Mouse (Mus musculus) layer of hippocampus, adult 11-12 months (tissue): ENCODE data around the gene Lexm.

ENCODE experiments used
- DNase-seq: peaks from one replicate; pipeline ENCODE4 v3.0.0; 2022; ENCODE audit warnings: low spot score

Lexm gene

DNA sequence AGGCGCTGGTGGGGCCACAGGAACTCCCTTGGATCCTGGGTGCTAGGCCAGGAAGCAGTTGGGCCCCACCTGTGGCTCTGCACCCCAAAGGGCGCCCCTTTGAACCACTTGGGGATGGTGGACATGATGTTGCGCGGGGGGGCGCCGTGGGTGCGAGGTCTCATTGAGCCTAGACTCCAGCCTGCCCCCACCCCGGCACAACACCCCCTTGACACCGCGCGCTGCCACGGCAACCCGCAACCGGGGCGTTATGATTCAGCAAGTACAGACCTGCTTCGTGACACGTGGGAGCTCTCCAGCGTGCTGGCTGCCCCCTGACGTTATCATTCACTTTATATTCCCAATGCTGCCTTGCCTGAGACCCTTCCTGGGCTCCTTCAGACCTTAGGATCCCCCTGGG, at the start of gene Lexm:
Lexm (minus strand) TSS at position 186 of the 400 bp plus-strand sequence.
- DNase-seq, result no peak

DNA sequence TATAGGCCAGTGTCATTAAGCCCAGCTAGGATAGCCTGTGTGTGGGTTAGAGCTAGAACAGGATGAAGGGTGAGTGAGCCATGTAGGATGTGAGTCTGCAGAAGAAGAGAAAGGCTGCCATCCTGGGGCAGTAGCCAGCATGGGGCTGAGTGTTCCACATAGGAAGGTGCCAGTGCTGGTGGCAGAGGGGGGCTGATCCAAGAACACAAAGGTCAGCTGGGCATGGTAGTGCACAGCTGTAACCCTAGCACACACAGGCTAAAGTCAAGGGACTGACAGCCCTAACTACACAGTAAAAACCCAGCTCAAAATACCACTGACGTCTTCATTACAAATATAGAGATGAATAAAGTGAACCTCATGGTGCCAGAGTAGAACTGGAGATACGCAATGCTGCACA, 49.5 kb upstream of the Lexm start:
- no peak for DNase-seq

DNA sequence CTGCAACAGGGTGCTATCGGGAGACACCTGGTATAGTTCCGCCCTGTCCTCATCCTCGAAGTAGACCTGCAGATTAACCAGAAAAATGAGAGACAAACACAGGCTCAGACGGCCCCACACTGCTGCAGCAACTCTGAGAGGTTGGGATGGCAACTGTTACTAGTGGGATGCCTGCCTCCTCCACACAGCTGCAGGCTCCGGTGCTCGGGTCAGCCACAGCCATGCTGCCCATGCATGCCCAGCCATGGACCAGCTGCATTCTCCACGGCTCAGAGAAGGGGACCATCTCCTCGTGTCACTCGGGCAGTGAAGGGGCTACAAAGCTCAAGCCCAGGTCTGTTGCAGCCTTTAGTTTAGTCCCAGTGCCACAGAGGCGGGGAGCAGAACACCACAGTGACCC, 48.6 kb upstream of the Lexm start:
- no peak for DNase-seq

DNA sequence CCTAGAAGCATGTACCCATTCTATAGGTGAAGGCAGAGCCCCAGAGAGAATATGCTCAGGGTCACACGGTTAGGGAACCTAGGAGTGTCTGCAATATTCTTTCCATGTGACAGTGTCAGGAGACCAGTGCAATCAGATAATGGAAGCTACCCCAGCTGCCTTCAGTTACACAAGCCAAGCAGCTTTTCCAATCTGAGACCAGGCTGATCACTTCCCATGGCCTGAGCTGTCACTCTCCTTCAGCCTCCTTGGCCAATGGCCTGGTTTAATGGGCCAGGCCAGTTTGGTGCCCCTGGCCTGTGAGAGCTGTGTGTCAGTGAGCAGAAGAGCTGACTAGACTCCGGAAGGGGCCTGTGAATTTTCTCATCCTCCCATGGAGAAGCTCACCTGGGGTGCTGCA, 48.2 kb upstream of the Lexm start:
- no peak for DNase-seq

DNA sequence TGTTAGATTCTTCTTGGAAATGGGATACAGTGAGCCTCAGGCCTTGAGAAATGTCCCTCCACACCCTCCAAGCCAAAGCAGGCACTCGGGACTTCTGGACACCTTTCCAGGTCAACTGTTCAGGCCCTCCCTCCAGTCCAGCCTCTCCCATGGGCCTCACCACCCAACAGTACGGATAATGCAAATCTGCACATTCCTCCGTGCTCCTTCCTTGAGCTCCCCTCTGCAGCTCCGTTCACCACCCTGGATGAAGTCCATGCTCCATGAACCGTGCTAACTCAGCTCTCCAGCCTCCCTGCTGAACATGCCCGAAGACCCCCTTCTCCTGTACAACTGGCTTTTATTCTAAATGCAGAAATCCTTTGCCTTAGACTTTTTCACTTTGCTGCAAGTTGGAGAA, 47.7 kb upstream of the Lexm start:
- no peak for DNase-seq

DNA sequence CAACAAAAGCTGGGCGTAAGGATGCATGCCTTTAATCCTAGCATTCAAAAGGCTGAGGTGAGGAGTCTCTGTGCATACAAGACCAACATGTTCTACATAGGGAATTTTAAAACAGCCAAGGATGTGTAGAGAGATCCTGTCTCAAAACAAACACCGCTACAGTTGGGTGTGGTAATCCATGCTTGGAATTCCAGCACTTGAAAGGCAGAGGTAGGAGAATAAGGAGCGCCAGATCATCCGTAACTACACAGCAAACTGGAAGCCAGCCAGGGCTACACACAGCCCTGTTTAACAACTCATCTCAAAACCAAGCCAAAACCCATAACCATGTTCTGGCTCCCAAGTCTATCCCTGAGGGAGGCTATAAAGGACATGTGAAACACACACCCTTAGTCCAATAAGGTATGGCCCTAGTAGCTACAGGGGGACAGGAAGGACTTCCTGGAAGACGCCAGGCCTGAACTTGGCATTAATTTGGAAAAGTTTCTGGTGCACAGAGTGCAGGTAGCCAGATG, 47.0 kb upstream of the Lexm start:
- DNase-seq, result no peak

DNA sequence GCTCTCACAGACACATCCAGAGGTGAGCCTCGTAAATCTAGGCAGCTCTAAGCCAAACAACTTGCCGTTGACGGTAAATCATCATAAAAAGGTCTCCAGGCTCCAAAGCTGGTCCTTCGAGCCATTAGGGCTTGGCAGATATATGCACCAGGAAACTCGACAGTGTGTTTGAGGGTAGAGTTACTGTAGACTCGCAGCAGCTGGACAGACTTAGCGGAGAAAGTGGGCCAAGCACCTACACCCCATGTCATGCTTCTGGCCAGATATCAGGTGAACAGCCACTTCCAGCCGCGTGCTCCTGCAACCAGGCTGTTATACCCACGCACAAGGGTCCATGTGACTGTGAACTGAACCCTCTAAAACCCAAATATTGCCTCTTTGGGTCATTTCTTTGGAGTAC, 38.6 kb upstream of the Lexm start:
- DNase-seq, result no peak

DNA sequence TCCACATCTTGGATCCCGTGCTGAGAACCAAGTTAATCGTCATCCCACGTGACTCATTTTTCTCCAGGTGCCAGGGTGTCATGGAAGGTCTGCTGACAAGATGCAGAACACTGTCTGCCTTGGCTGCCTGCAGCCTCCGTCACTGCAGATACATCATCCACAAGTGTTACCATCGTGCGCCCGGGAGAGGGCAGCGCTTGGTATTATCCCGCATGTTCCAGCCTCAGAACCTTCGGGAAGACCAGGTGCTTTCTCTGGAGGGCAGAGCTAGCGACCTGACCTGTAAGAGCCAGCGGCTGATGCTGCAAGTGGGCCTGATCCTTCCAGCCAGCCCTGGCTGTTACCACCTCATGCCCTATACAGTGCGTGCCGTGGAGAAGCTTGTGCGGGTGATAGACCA, 36.0 kb upstream of the Lexm start:
- no peak for DNase-seq

DNA sequence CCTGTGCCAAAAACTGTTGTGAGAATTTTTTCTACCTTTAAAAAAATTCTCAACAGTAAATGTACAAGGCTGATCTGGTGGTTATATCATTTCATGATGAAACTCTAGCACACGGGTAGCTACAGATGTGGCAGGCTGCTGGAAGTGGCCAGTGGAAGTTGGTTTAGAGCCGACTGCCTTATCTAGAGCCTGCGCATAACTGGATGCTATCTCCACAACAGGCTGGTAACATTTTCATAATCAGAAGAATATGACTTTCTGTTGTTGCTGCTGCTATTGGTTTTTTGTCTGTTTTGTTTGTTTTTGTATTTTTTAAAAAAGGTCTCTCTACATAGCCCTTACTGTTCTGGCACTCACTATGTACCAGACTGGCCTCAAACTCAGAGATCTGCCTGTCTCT, 35.5 kb upstream of the Lexm start:
- DNase-seq, result no peak

DNA sequence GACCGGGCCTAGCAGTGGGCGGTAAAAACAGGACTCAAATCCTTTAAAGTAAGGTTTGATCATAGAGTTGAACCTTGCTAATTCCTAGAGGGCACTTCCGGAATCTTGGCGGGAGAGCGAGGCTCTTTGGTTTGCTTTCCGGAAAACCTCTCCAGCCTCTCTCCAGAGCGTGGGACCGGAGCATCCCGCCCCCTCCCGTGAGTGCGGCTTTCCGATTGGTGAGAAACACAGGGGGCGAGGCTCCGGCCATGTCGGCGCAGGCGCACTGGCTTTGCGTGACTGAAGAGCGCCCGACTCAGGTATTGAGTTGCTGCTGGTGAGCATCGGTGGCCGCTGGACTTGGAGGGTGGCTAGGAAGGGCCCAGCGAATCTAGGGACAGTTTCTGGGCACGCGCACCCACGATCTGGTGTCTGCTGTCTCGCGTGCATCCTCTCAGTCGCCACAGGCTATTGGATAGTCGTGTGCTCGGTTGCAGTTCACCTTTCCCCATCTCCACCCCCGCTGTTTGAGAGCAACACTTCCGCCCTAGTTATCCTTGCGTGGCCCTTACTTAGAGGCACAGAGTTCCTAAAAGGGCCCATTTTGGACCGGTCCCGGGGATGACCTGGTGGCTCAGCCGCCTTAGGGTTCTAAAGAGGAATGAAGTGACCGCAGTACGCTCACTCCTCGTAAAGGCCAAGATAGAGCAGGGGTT, 33.9 kb upstream of the Lexm start, which contains the start of gene Pars2:
Pars2 (plus strand) TSS at position 237 of the 695 bp plus-strand sequence.
- DNase-seq, result peak; percentile 97

DNA sequence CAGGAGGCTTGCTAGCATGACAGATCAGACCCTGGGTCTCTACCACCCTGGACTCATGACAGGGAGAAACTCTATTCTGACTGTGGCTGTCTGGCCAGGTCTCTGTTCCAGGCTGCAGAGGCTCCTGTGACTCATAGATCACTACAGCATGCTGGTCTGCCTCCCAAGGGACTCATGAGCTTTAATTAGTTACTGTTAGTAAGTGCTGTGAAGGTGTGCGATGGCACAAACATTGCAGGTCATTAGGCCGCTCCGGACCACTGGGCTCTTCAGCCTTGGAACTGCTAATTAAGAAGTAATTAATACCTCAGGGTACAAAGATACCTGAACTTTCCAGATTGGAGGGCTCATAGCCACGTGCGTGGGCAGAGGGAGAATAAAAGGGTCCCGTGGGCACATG, 30.1 kb upstream of the Lexm start:
- no peak for DNase-seq

DNA sequence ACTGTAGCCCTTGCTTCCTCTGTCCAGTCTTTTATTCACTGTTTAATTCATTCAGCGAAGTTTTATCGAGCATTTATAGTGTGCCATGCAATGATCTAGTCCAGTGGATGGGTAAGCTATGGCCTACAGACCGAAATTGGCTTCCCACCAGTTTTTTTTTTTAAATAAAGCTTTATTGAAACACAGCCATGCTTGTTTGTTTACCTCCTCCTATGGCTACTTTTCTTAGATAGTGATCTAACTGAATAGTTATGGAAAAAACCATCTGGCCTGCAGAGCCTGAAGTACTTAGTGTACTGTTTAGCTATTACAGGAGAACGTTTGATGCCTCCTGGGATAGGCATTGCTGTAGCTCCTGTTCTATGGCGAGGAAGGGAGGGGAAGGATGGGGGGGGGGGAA, 28.8 kb upstream of the Lexm start:
- DNase-seq, result no peak

DNA sequence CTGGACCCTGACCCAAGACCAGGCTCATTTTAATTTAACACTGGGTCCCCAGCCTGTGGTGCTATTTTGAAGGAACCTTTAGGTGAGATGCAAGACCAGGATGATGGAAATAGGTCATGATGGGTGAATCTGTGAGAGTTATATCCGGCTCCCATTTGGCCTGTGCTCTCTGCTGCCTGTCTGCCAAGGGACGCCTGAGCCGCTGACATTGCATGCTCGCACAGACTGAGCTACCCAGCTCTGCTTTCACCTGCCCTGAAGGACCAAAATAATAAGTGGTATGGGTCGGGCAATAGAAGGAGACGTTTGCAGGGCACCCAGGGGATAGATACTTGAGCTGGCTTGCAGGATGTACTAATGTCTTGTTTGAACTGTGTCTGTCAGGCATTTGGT, 27.2 kb upstream of the Lexm start:
- DNase-seq, result no peak

DNA sequence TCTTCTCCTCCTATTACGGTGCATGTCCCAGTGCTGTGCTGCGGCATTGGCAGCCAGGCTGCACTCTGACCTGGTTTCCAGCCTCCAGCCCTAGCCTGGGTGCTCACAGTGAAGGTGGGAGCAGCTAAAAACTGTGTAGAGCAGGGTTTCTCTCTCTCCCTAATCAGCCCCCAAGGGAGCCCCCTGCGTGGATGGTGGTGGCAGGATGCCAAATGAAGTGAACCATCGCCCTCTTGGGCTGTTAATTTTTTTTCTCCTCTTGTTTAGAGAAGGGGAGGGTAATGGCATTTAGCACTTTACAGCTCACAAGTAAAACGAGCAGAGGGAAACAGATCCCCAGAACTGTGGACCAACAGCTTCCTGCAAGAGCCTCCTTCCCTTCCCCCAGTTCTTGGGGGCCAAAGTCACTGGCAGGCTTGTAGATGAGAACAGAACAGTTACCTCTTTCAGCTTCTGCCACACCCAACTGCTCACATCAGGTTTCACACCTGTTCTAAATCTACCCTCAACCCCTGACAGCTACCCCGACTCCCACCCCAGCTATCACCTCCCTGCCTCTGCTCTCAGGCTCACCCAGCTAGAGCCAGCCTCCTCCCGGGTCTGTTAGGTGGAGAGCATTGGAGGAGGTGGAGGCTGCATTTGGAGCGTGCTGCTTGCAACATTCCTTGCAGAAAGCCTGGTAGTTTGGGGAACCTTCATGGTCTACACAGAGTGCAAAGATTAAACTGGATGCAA, 26.6 kb upstream of the Lexm start:
- DNase-seq, result no peak

DNA sequence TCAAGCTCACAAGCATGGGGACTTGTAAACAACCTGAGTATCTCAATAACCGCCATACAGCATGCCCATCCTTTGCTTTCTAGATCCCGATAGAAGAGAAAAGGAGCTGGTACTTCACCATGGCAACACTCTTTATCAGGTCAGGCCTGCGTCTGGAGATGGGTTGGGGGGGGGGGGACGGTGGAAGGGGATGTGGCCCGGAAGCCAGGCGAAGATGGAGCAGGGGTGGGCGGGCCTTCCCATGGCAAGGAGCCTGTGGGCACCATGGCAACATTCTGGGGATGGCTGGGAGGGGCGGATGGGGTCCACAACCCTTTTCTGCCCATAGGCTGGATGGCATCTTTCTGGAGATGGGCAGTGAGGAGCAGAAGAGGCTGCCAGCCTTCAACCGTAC, 17.0 kb upstream of the Lexm start:
- no peak for DNase-seq

DNA sequence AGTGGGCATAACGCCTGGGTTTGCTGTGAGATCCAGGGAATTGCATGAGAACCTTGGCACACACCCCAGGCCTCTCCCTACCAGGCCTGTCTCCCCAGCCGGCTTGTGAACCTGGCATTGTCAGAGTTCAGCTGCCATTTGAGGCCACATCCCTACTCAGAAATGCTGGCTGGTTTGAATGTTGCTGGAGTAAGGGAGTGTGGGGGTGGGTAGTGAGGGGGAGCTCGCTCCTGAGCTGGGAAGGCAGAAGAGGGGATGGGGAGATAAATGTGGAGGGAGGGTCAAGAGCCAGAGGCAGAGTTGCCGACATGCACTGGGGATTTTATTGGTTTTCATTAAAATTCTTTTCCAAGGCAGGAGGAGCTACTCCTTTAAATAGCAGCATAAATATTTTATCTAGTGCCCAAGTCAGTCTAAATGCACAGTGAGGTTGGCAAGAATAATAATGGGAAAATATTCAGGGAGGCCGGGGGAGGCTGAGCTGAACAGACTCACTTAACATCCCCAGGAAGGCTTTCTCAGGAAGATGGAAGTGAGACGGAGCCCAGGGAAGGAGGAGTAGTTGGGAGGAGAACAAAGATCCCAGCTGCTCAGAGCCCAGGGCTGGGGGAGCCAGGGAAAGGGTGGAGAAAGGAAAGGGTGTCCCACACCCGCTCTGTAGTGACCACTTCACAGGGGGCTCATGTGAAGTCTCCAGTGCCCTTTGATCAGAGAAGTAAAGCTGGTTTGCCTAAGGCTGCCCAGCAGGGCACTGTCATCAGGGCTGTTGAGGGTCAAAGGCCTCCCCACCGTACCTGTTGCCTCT, 16.4 kb upstream of the Lexm start:
- DNase-seq, result no peak

DNA sequence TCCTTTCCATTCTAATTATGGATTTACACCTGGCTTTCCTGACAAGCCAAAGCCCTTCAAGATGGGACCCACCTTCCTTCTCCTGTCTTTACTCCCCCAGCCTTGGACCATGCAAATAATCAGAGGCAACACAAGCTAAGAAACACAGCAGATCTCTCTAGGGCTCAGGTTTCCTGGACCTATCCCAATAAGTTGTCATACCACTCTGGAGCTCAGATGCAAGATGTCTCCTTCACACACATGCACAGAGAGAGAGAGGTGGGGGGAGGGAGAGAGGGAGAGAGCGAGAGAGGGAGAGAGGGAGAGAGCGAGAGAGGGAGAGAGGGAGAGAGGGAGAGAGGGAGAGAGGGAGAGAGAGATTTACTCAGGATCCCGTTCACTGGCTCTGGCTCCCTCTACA, 15.3 kb upstream of the Lexm start:
- DNase-seq, result no peak

DNA sequence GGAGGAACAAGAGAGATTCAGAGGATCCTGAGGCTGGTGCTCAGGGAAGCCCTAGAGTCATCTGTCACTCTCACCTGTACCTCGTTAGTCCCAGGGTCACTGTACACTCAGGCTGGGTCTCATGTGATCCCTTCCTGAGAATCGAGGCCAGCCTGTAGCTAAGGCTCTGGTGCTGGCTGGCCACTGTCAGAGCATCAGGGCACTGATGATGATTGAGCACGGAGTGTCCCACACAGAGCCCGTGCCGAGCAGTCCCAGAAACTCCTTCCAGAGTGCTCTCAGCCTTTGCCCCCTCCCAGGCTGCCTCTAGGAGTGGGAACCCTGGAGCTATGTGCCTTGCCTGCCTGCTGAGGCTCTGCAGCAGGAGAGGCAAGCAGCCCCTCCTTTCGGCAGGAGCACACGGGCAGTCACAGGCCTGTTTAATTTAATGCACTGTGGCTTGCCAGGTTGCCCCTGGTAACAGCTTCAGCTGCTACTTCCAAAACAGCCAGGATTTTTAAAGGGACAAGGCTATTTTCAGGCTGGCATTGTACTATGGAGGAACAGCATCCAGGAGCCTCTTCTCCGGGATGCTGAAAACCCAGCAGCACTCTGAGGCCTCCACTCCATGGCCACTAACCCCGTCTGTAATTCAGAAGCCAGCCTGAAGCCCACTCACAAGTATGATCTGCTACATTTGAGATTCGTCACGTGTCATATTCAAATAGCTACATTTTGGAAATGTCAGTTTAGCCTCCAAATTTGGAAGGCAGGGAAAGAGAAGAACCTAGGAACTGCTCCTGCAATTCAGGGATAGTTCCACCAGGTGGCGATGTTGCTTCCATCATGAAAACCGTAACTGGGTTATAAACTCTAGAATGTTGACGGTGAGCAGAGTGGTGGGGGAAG, 13.5 kb upstream of the Lexm start:
- DNase-seq, result peak; percentile 92

DNA sequence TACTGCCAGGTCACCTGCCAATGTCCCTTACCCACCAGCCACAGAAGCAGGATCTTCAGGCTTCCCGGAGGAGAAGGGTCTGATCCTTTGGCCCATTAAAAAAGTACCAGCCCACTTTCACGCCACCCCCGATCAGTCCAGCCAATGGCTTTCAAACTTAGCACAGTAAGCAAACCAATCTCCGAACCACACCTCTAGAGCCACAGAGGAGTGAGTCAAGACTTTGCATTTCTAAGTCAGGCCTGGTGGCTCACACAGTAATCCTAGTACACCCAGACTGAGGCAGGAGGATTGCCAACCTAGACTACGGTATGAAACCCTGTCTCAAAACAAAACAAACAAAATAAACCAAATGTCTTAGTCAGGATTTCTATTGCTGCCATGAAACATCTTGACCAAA, 12.3 kb upstream of the Lexm start:
- no peak for DNase-seq

DNA sequence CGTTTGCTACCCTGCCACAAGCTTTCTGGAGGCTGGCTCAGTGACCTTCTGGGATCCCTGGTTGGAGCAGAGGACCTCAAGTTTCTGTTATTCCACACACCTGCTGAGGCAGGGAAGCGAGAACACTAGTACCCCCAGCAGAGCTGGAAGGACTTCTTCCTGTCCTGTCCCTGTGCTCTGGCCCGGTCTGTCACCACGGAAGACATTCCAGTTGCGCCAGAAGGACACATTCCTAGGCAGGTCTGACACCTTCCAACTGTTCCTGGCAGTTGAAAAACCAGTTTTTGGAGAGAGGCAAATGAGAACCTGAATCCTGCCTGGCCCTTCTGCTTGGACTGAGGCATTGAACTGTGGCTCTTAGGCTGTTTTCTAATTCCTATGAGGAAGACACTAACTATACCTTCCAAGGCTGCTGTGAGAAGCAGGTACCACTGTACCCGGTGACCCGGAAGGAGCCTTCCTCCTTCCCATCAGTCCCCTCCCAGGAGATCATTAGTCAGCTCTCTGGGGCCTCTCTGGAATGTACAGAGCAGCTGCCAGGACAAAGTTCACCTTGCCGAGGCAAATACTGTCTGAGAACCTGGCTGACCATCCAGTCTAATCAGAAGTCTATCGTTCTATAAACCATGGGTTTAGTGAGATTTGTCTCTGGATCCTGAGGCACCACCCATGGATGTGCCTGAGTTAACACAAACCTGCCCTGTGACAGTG, 11.8 kb upstream of the Lexm start:
- no peak for DNase-seq

DNA sequence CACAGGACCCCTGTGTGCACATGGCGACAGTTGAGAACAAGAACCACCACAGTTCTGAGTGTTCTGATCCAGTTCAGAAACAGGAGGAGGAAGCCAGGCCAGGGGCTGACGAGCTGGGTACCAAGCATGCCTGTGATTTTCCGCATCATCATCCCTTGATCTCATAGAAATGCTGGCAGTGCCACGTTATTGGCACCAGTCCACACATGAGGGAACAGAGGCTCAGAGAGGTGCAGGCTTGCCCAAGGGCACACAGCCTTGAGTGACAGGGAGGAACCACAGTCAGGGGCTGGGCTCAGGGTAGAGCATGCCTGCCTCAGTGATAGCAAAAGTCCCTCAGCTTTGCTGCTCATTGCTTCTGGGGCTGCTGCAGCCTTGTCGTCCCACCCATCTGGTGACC, 10.8 kb upstream of the Lexm start:
- no peak for DNase-seq
